Mouse (Mus musculus) CH12.LX (cell line): Measurements from ENCODE around the gene Ezh1.

ENCODE experiments used
- CHD2 ChIP-seq: IDR thresholded peaks from 2 replicates; pipeline ENCODE4 v1.6.1; 2011; ENCODE audit warnings: low read length, improper control_type of control experiment
- CTCF ChIP-seq, 2 experiments: IDR thresholded peaks in 1 of 2; conservative IDR thresholded peaks in 1 of 2; 2 replicates each; pipeline ENCODE4 v1.5.1; 2011 to 2012; ENCODE audit warnings: low read depth in 2 of 2, low read length in 2 of 2, improper control_type of control experiment in 1 of 2, inconsistent platforms in 1 of 2, mild to moderate bottlenecking in 1 of 2, moderate library complexity in 1 of 2
- E2F4 ChIP-seq: IDR thresholded peaks from 2 replicates; pipeline ENCODE4 v1.6.1; 2011; ENCODE audit warnings: low read depth, low read length, improper control_type of control experiment; ENCODE audit not compliant: insufficient replicate concordance
- HCFC1 ChIP-seq: IDR thresholded peaks from 2 replicates; pipeline ENCODE4 v1.6.1; 2012; ENCODE audit warnings: low read depth, mild to moderate bottlenecking, inconsistent platforms, low read length, improper control_type of control experiment
- JUND ChIP-seq: conservative IDR thresholded peaks from 2 replicates; pipeline ENCODE4 v1.6.1; 2011; ENCODE audit warnings: low read depth, low read length, improper control_type of control experiment
- MAX ChIP-seq: IDR thresholded peaks from 2 replicates; pipeline ENCODE4 v1.6.1; 2011; ENCODE audit warnings: low read length, improper control_type of control experiment
- MYC ChIP-seq: IDR thresholded peaks from 2 replicates; pipeline ENCODE4 v1.6.1; 2011; ENCODE audit warnings: low read depth, mild to moderate bottlenecking, improper control_type of control experiment, low read length
- POLR2A ChIP-seq: IDR thresholded peaks from 2 replicates; pipeline ENCODE4 v1.6.1; 2011; ENCODE audit warnings: low read depth, mild to moderate bottlenecking, improper control_type of control experiment, low read length
- RAD21 ChIP-seq: IDR thresholded peaks from 2 replicates; pipeline ENCODE4 v1.6.1; 2011; ENCODE audit warnings: low read depth, mild to moderate bottlenecking, low read length, improper control_type of control experiment, moderate library complexity
- TCF12 ChIP-seq: IDR thresholded peaks from 2 replicates; pipeline ENCODE4 v1.6.1; 2014; ENCODE audit warnings: low read depth, mild to moderate bottlenecking, inconsistent platforms, low read length, improper control_type of control experiment
- ZC3H11A ChIP-seq: IDR thresholded peaks from 2 replicates; pipeline ENCODE4 v1.6.1; 2012; ENCODE audit warnings: low read depth, mild to moderate bottlenecking, inconsistent platforms, low read length, improper control_type of control experiment
- ZKSCAN1 ChIP-seq: IDR thresholded peaks from 2 replicates; pipeline ENCODE4 v1.6.1; 2012; ENCODE audit warnings: low read depth, inconsistent platforms, low read length, improper control_type of control experiment, borderline replicate concordance
- ZNF384 ChIP-seq: IDR thresholded peaks from 2 replicates; pipeline ENCODE4 v1.6.1; 2012; ENCODE audit warnings: low read depth, low read length, improper control_type of control experiment, inconsistent platforms

GRCm38 (mm10) chr11:101176933-101177773, 49.1 kb downstream of the Ezh1 start:
- TF ChIP-seq E2F4 (no peak), ZC3H11A (no peak), MAX (peak; percentile 9; the same call in 1 of the 2 replicates), RAD21 (peak; percentile 55), POLR2A (peak; percentile 25; the same call in 1 of the 2 replicates), JUND (no peak), CTCF (conservative IDR thresholded peaks at IDR 0.05 in 1 of 2, IDR thresholded peaks at IDR 0.05 in 1 of 2; ENCODE audit: low read depth in 2 of 2, low read length in 2 of 2) (peak; percentile 51 to 94; a peak in 3 of 4 replicates), CHD2 (peak; percentile 58; the same call in 1 of the 2 replicates), HCFC1 (no peak), ZNF384 (no peak), TCF12 (peak; percentile 47; the same call in 1 of the 2 replicates), MYC (peak; percentile 62), ZKSCAN1 (no peak)
